Comparison of ENCODE assay signal across 29 mouse cellular contexts in the genomic region with DNA sequence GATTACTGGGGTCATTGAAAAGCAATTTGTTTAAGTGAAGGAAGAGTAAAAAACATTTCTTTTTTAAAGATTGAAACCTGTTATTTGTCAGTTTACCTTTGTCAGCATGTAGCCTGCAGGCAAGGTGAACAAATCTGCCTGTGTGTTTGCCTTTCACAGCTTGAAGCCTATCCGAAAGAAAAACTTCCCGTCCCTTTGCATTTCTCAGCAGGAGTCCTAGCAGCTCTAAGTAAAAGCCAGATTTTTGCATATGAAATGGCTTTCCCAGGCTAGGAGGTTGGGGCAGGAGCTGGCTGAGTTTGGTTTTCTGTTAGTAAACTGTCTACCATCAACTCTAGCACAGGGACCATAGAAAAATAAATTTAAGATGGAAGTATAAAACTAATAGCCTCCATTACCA. TPM values are rescaled to one million over a fixed set of nuclear protein-coding genes. Genes with fewer than 3 reads are reported as not detected.
"Had no signal": no experiment of that assay in that cellular context is flagged by ENCODE, and none has a peak within 500 bp of the region (broad histone marks: within the 10 kb centered on the region; RNA-seq: fewer than 3 reads in every experiment).

No protein-coding gene starts in this region.

- H3K9me3 ChIP-seq: heart, embryonic 15.5 days; intestine, embryonic 15.5 days; limb, embryonic 10.5 days; liver, embryonic 13.5 days; liver, embryonic 15.5 days had no signal

- H3K27ac ChIP-seq: heart, adult 2 months; heart, embryonic 13.5 days; heart, embryonic 15.5 days; hindbrain, embryonic 10.5 days; hindbrain, embryonic 12.5 days; hindbrain, embryonic 14.5 days; intestine, embryonic 15.5 days; layer of hippocampus, adult 2 months; left cerebral cortex, adult 2 months; limb, embryonic 10.5 days; limb, embryonic 12.5 days; liver, embryonic 13.5 days; liver, embryonic 15.5 days had no signal

- H3K4me3 ChIP-seq: heart, adult 2 months; heart, embryonic 13.5 days; heart, embryonic 15.5 days; hindbrain, embryonic 10.5 days; hindbrain, embryonic 12.5 days; intestine, embryonic 15.5 days; layer of hippocampus, adult 2 months; left cerebral cortex, adult 2 months; limb, embryonic 10.5 days; limb, embryonic 12.5 days; liver, embryonic 13.5 days; liver, embryonic 15.5 days had no signal

- H3K36me3 ChIP-seq: heart, embryonic 13.5 days; heart, embryonic 15.5 days; hindbrain, embryonic 10.5 days; hindbrain, embryonic 12.5 days; intestine, embryonic 15.5 days; limb, embryonic 10.5 days; limb, embryonic 12.5 days; liver, embryonic 13.5 days; liver, embryonic 15.5 days had no signal

- ATAC-seq: hindbrain, embryonic 16.5 days; inflammation-experienced regulatory T-cells, adult 6 months; intestine, embryonic 15.5 days; intestine, postnatal 0 days; liver, postnatal 0 days had no signal

- H3K9ac ChIP-seq: heart, embryonic 13.5 days; heart, embryonic 15.5 days; hindbrain, embryonic 12.5 days; hindbrain, embryonic 14.5 days; intestine, embryonic 15.5 days; limb, embryonic 12.5 days; liver, embryonic 13.5 days; liver, embryonic 15.5 days; liver, postnatal 0 days had no signal

- H3K4me2 ChIP-seq: heart, embryonic 11.5 days; heart, embryonic 13.5 days; heart, embryonic 15.5 days; hindbrain, embryonic 12.5 days; hindbrain, embryonic 14.5 days; intestine, embryonic 15.5 days; limb, embryonic 12.5 days; liver, embryonic 11.5 days; liver, embryonic 13.5 days; liver, embryonic 15.5 days had no signal

- H3K27me3 ChIP-seq: heart, embryonic 13.5 days; heart, embryonic 15.5 days; hindbrain, embryonic 12.5 days; intestine, embryonic 15.5 days; limb, embryonic 12.5 days; liver, embryonic 13.5 days; liver, embryonic 15.5 days had no signal

- H3K4me1 ChIP-seq: heart, embryonic 13.5 days; heart, embryonic 15.5 days; hindbrain, embryonic 12.5 days; intestine, embryonic 15.5 days; limb, embryonic 10.5 days; limb, embryonic 12.5 days; liver, embryonic 13.5 days; liver, embryonic 15.5 days had no signal

- DNase-seq: gastrocnemius, postnatal 14 days; gastrocnemius, postnatal 36 days; heart, adult 11 months; heart, adult 2 months; heart, postnatal 4 days; kidney, adult 18-20 months; kidney, adult 8-10 months; kidney, postnatal 10 days; kidney, postnatal 25 days; kidney, postnatal 4 days; liver; liver, embryonic 13.5 days; liver, postnatal 0 days had no signal

RNA-seq across cellular contexts. Expression of a gene that starts 12.0 kb away (rescaled TPM):
- polyA plus RNA-seq: inflammation-experienced regulatory T-cells, adult 6 months had no signal

RNA-seq across cellular contexts. Expression of a gene that starts 32.4 kb away (rescaled TPM):
- polyA plus RNA-seq: inflammation-experienced regulatory T-cells, adult 6 months had no signal
